Mouse (Mus musculus): ENCODE results near the gene Paf1. TPM values are rescaled to one million over a fixed set of nuclear protein-coding genes. Genes with fewer than 3 reads are reported as not detected.

Gene Paf1
- polyA plus RNA-seq, 1 experiment, result 124 TPM

DNA sequence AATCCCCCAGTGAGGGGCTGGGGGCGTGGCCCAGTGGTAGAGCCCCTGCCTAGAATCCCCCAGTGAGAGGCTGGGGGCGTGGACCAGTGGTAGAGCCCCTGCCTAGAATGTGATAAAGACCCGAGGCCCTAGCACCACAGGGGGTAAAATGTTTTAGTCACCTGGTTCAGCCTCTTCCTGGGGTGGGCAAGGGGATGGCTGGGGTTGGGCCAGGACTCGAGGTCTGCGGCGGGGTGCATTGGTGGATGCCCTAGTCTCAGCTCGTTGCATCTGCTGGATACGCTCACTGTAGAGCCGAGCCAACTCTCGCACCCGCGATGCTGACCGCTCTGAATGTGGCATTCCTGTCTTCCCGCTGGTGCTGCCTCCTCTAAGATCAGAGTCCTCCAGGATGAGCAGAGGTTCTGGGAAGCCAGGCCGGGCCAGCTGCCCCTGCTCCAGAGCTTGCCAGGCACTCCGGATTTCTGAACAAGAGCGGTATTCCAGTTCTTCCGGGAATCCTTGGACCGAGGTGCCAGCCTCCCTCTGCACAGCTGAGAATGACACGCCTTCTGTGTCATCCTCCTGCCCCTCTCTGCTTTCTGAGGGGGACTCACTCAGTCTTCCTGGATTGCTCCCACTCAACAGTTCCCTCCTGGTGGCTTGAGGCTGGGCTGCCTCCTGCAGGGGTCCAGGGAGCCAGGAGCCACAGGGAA lies 31.0 kb upstream of the Paf1 start:
- Histone ChIP-seq H3K27ac (ENCODE audit: insufficient read depth, low read length) (no peak overlapping the region), H3K4me1 (ENCODE audit: control insufficient read depth, insufficient read depth, low read length) (no peaks in the 10 kb centered on the region), H3K4me3 (replicated peaks; ENCODE audit: insufficient read depth, low read depth, low read length) (no peak overlapping the region), H3K27me3 (ENCODE audit: control insufficient read depth, insufficient read depth, low read length) (no peaks in the 10 kb centered on the region)
- TF ChIP-seq CTCF (IDR thresholded peaks at IDR 0.05; ENCODE audit: borderline replicate concordance, insufficient read depth, low read depth, low read length) (no peak), POLR2A (IDR thresholded peaks at IDR 0.05; ENCODE audit: borderline replicate concordance, insufficient read depth, low read length) (no peak)
- WGBS, result 82% methylated on average over 20 of the region's 20 CpGs
- DNase-seq, result no peak

GRCm38 (mm10) chr7:28362441-28363060 lies 30.2 kb upstream of the Paf1 start:
- no peak for DNase-seq
- Histone ChIP-seq H3K27me3 (ENCODE audit: control insufficient read depth, insufficient read depth, low read length) (no peaks in the 10 kb centered on the region), H3K4me1 (ENCODE audit: control insufficient read depth, insufficient read depth, low read length) (no peaks in the 10 kb centered on the region), H3K4me3 (replicated peaks; ENCODE audit: insufficient read depth, low read depth, low read length) (no peak overlapping the region), H3K27ac (ENCODE audit: insufficient read depth, low read length) (no peak overlapping the region)
- TF ChIP-seq CTCF (IDR thresholded peaks at IDR 0.05; ENCODE audit: borderline replicate concordance, insufficient read depth, low read depth, low read length), result no peak
- no peak for TF ChIP-seq POLR2A (IDR thresholded peaks at IDR 0.05; ENCODE audit: borderline replicate concordance, insufficient read depth, low read length)
- WGBS, result 55% methylated on average over 16 of the region's 16 CpGs

DNA sequence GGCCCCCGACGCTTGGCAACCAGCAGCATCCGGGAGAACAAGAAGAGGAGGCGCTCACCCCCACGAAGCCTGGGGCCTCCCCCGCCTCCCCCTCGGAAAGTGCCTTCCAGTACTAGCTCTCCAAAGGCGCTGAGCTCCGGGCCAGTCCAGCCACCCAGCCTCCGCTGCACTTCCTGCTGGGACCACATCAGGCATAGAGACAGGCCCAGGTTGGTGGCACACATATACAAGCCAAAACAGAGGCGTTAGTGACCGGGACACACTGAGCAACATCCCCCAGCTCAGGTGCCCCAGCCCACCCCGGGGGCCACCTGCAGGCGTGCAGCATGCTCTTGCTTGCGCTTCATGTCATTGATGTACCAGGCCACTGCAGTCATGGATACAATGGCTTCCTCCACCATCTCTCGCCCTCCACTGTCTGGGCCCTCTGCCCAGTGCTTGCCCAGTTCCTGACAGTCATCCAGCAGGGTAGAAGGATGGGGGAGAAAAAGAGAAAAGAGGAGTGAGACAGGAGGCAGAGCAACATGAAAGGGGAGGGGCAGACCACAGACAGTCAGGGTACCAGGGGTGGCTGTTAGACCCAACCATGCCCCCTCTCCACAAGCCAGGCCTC lies 25.0 kb upstream of the Paf1 start:
- H3K27me3 ChIP-seq (ENCODE audit: control insufficient read depth, insufficient read depth, low read length), result no peaks in the 10 kb centered on the region
- no peaks in the 10 kb centered on the region for H3K4me1 ChIP-seq (ENCODE audit: control insufficient read depth, insufficient read depth, low read length)
- WGBS, result 45% methylated on average over 16 of the region's 16 CpGs
- H3K4me3 ChIP-seq (replicated peaks; ENCODE audit: insufficient read depth, low read depth, low read length), result no peak overlapping the region
- TF ChIP-seq CTCF (IDR thresholded peaks at IDR 0.05; ENCODE audit: borderline replicate concordance, insufficient read depth, low read depth, low read length) (no peak), POLR2A (IDR thresholded peaks at IDR 0.05; ENCODE audit: borderline replicate concordance, insufficient read depth, low read length) (no peak)
- no peak overlapping the region for H3K27ac ChIP-seq (ENCODE audit: insufficient read depth, low read length)
- no peak for DNase-seq

- no peaks in the 10 kb centered on the region for H3K4me1 ChIP-seq (ENCODE audit: control insufficient read depth, insufficient read depth, low read length)
These were observed 24.4 kb upstream of the Paf1 start for GRCm38 (mm10) chr7:28368276-28368920.

DNA sequence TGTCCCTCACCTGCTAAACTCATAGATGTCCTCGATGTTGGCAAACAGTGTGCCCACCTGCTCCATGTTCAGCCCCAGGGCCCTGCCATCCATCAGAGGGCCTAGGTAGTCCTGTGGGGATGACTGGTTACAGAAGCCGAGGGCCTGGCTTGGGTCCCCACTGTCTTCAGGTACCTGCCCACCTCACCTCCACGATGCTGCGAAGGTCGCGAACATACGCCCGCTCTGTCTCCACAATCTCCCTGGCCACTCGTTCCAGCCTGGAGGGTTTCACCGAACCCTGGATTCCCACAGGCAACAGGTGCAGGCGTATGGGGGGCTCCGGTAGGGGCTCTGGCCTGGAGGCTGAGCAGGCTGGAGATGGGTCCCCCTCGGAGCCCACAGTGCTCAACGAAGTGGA lies 22.7 kb upstream of the Paf1 start:
- no peak overlapping the region for H3K27ac ChIP-seq (ENCODE audit: insufficient read depth, low read length)
- no peaks in the 10 kb centered on the region for H3K4me1 ChIP-seq (ENCODE audit: control insufficient read depth, insufficient read depth, low read length)
- DNase-seq, result no peak
- TF ChIP-seq CTCF (IDR thresholded peaks at IDR 0.05; ENCODE audit: borderline replicate concordance, insufficient read depth, low read depth, low read length), result no peak
- TF ChIP-seq POLR2A (IDR thresholded peaks at IDR 0.05; ENCODE audit: borderline replicate concordance, insufficient read depth, low read length), result no peak
- H3K27me3 ChIP-seq (ENCODE audit: control insufficient read depth, insufficient read depth, low read length), result no peaks in the 10 kb centered on the region
- no peak overlapping the region for H3K4me3 ChIP-seq (replicated peaks; ENCODE audit: insufficient read depth, low read depth, low read length)
- WGBS, result 86% methylated on average over 14 of the region's 14 CpGs

More at GRCm38 (mm10) chr7:28368276-28368920, 24.4 kb upstream of the Paf1 start:
- H3K4me3 ChIP-seq (replicated peaks; ENCODE audit: insufficient read depth, low read depth, low read length), result no peak overlapping the region
- TF ChIP-seq POLR2A (IDR thresholded peaks at IDR 0.05; ENCODE audit: borderline replicate concordance, insufficient read depth, low read length) (no peak), CTCF (IDR thresholded peaks at IDR 0.05; ENCODE audit: borderline replicate concordance, insufficient read depth, low read depth, low read length) (no peak)
- 74% methylated on average over 16 of the region's 16 CpGs for WGBS
- DNase-seq, result no peak
- H3K27me3 ChIP-seq (ENCODE audit: control insufficient read depth, insufficient read depth, low read length), result no peaks in the 10 kb centered on the region
- no peak overlapping the region for H3K27ac ChIP-seq (ENCODE audit: insufficient read depth, low read length)

- Histone ChIP-seq H3K27me3 (ENCODE audit: control insufficient read depth, insufficient read depth, low read length) (no peaks in the 10 kb centered on the region), H3K4me3 (replicated peaks; ENCODE audit: insufficient read depth, low read depth, low read length) (no peak overlapping the region), H3K4me1 (ENCODE audit: control insufficient read depth, insufficient read depth, low read length) (no peaks in the 10 kb centered on the region), H3K27ac (ENCODE audit: insufficient read depth, low read length) (no peak overlapping the region)
- WGBS, result 15% methylated on average over 11 of the region's 11 CpGs
- no peak for TF ChIP-seq POLR2A (IDR thresholded peaks at IDR 0.05; ENCODE audit: borderline replicate concordance, insufficient read depth, low read length)
- TF ChIP-seq CTCF (IDR thresholded peaks at IDR 0.05; ENCODE audit: borderline replicate concordance, insufficient read depth, low read depth, low read length), result no peak
- no peak for DNase-seq
These were observed 21.7 kb upstream of the Paf1 start for GRCm38 (mm10) chr7:28370977-28371513.

DNA sequence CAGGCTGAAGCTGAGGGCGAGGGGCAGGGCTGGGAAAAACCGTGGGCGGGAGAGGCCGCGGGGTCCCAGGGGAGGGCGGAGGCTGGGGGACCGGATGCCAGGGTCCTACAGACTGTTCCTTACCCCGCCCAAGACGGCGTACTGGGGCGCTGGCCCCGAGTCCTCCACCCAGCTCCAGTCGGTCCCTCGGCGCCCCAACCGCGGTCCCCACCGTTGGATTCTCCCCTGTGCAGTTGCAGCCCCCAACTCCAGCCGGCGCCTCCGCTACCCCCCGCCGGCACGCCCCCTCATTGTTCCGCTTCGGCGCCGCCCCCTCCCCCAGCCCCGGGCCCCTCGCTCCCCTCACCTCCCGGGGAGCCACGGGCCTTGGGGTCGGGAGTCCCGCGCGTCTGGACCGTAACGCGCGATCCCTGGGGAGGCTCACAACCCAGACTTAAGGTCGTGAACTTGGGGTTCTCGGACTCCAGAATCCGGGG lies 21.2 kb upstream of the Paf1 start:
- no peaks in the 10 kb centered on the region for H3K27me3 ChIP-seq (ENCODE audit: control insufficient read depth, insufficient read depth, low read length)
- no peak overlapping the region for H3K27ac ChIP-seq (ENCODE audit: insufficient read depth, low read length)
- no peak for TF ChIP-seq POLR2A (IDR thresholded peaks at IDR 0.05; ENCODE audit: borderline replicate concordance, insufficient read depth, low read length)
- TF ChIP-seq CTCF (IDR thresholded peaks at IDR 0.05; ENCODE audit: borderline replicate concordance, insufficient read depth, low read depth, low read length), result no peak
- DNase-seq, result no peak
- H3K4me3 ChIP-seq (replicated peaks; ENCODE audit: insufficient read depth, low read depth, low read length), result peak overlapping the region; percentile 80
- WGBS, result 1% methylated on average over 43 of the region's 43 CpGs
- no peaks in the 10 kb centered on the region for H3K4me1 ChIP-seq (ENCODE audit: control insufficient read depth, insufficient read depth, low read length)

Data from cerebellum, adult 2 months (tissue).